ENCODE assay signal across 9 mouse cellular contexts in genomic region chr5:135404623-135405022, GRCm38 (mm10). TPM values are rescaled to one million over a fixed set of nuclear protein-coding genes. Genes with fewer than 3 reads are reported as not detected.
A peak's percentile ranks its signal among the peaks of the same experiment; 100 is the strongest.
DNase-seq lines count a peak whose midpoint lies in the region; ATAC-seq and TF ChIP-seq lines count a peak whose summit lies in the region.
"Had no signal": no experiment of that assay in that cellular context is flagged by ENCODE, and none has a peak within 500 bp of the region (broad histone marks: within the 10 kb centered on the region; RNA-seq: fewer than 3 reads in every experiment).

No protein-coding gene starts in this region.

- H3K27ac ChIP-seq in hindbrain, embryonic 10.5 days, result no peak overlapping the region
- no peak overlapping the region for H3K27ac ChIP-seq in olfactory bulb, adult 2 months (ENCODE audit: insufficient read depth, low read depth, low read length)
- H3K27ac ChIP-seq in liver, embryonic 12.5 days, result no peak overlapping the region
- H3K27ac ChIP-seq: liver, embryonic 13.5 days had no signal

- no peak overlapping the region for H3K9ac ChIP-seq in liver, embryonic 12.5 days
- H3K9ac ChIP-seq: liver, embryonic 13.5 days had no signal

- no peaks in the 10 kb centered on the region for H3K4me1 ChIP-seq in hindbrain, embryonic 10.5 days (replicated peaks)
- peaks cover 7% of the 10 kb centered on the region; the same call in 1 of the 2 replicates for H3K4me1 ChIP-seq in olfactory bulb, adult 2 months (ENCODE audit: control insufficient read depth, insufficient read depth, low read length)
- H3K4me1 ChIP-seq in liver, embryonic 12.5 days, result no peaks in the 10 kb centered on the region
- H3K4me1 ChIP-seq: liver, embryonic 13.5 days had no signal

- H3K4me2 ChIP-seq in liver, embryonic 12.5 days, result no peak overlapping the region
- H3K4me2 ChIP-seq: liver, embryonic 13.5 days had no signal

- TF ChIP-seq POLR2A in olfactory bulb, adult 2 months (IDR thresholded peaks at IDR 0.05; ENCODE audit: insufficient read depth, low read depth, low read length), result no peak

- DNase-seq in 416B (ENCODE audit: low read depth) (peak; percentile 13), ZHBTc4 (ENCODE audit: low read depth, low spot score) (peak; percentile 93)
- peak; percentile 53 for DNase-seq in hindbrain, embryonic 10.5 days (ENCODE audit: low spot score)
- peak; percentile 77 to 83 for DNase-seq in left cerebral cortex, postnatal 14 days (ENCODE audit: low spot score in 2 of 2)
- DNase-seq in cerebellum, adult 9-10 months, result no peak
- DNase-seq in gastrocnemius, postnatal 36 days, result no peak
- DNase-seq: liver, embryonic 13.5 days had no signal

- no peaks in the 10 kb centered on the region for H3K9me3 ChIP-seq in hindbrain, embryonic 10.5 days
- no peaks in the 10 kb centered on the region for H3K9me3 ChIP-seq in liver, embryonic 12.5 days (replicated peaks)
- H3K9me3 ChIP-seq: liver, embryonic 13.5 days had no signal

- no peak overlapping the region for H3K4me3 ChIP-seq in hindbrain, embryonic 10.5 days
- H3K4me3 ChIP-seq in olfactory bulb, adult 2 months (ENCODE audit: insufficient read depth, low read depth, low read length), result peak overlapping the region; percentile 14; the same call in 1 of the 2 replicates
- no peak overlapping the region for H3K4me3 ChIP-seq in liver, embryonic 12.5 days
- H3K4me3 ChIP-seq: liver, embryonic 13.5 days had no signal

- TF ChIP-seq CTCF in olfactory bulb, adult 2 months (IDR thresholded peaks at IDR 0.05; ENCODE audit: insufficient read depth, low read depth, low read length), result no peak

- intact Hi-C loops in left cerebral cortex, postnatal 14 days (cut with DNase I), result loop anchor here (5.0 kb wide), 2 partner anchors 133 to 358 kb away; no protein-coding TSS in a partner anchor
- intact Hi-C loops in gastrocnemius, postnatal 36 days (cut with DNase I), result no loop called here

- H3K27me3 ChIP-seq in hindbrain, embryonic 10.5 days (ENCODE audit: insufficient read depth, poor library complexity, severe bottlenecking), result no peaks in the 10 kb centered on the region
- H3K27me3 ChIP-seq in liver, embryonic 12.5 days (replicated peaks), result 0 out of 2 replicates have a peak, but pooled peaks cover 3% of the 10 kb centered on the region
- H3K27me3 ChIP-seq: liver, embryonic 13.5 days had no signal

- WGBS in hindbrain, embryonic 10.5 days, result 43% methylated on average over 20 of the region's 20 CpGs
- 24% methylated on average over 20 of the region's 20 CpGs for WGBS in olfactory bulb, adult 2 months
- 40% methylated on average over 20 of the region's 20 CpGs for WGBS in liver, embryonic 12.5 days (ENCODE audit: insufficient replicate concordance)

- no peak for ATAC-seq in liver, embryonic 12.5 days

- peaks cover 9% of the 10 kb centered on the region for H3K36me3 ChIP-seq in hindbrain, embryonic 10.5 days
- no peaks in the 10 kb centered on the region for H3K36me3 ChIP-seq in liver, embryonic 12.5 days
- H3K36me3 ChIP-seq: liver, embryonic 13.5 days had no signal

RNA-seq across cellular contexts. Expression of gene Pom121, which starts 10.3 kb away (rescaled TPM):
- polyA plus RNA-seq in hindbrain, embryonic 10.5 days (2016; fragmentation: Nextera tagmentation; extraction: Ambion mirVana), result 19.5 and 20.9 TPM in 2 replicates
- total RNA-seq in left cerebral cortex, postnatal 14 days (2021), result 10 to 100 TPM; 45.8 to 46.2 TPM
- polyA plus RNA-seq in olfactory bulb, adult 2 months (2012; ENCODE audit: insufficient read depth, insufficient read length, low replicate concordance, missing spikeins), result not detected in 2 replicates
- 12.2 and 13.8 TPM in 2 replicates for polyA plus RNA-seq in liver, embryonic 12.5 days (2016; fragmentation: Nextera tagmentation; extraction: Ambion mirVana)
- 1 to 10 TPM; 7.5 to 9.3 TPM for total RNA-seq in gastrocnemius, postnatal 36 days (2021)

RNA-seq across cellular contexts. Expression of gene Nsun5, which starts 34.9 kb away (rescaled TPM):
- 44.1 and 46.1 TPM in 2 replicates for polyA plus RNA-seq in hindbrain, embryonic 10.5 days (2016; fragmentation: Nextera tagmentation; extraction: Ambion mirVana)
- 10 to 100 TPM; 13.9 to 19.5 TPM for total RNA-seq in left cerebral cortex, postnatal 14 days (2021)
- not detected in 2 replicates for polyA plus RNA-seq in olfactory bulb, adult 2 months (2012; ENCODE audit: insufficient read depth, insufficient read length, low replicate concordance, missing spikeins)
- 30.9 and 33.6 TPM in 2 replicates for polyA plus RNA-seq in liver, embryonic 12.5 days (2016; fragmentation: Nextera tagmentation; extraction: Ambion mirVana)
- total RNA-seq in gastrocnemius, postnatal 36 days (2021), result 1 to 10 TPM; 7.5 to 9.2 TPM

RNA-seq across cellular contexts. Expression of gene Trim50, which starts 51.5 kb away (rescaled TPM):
- 0.08 TPM in 1 of 2 replicates, not detected in the other for polyA plus RNA-seq in hindbrain, embryonic 10.5 days (2016; fragmentation: Nextera tagmentation; extraction: Ambion mirVana)
- not detected for total RNA-seq in left cerebral cortex, postnatal 14 days (2021)
- polyA plus RNA-seq in olfactory bulb, adult 2 months (2012; ENCODE audit: insufficient read depth, insufficient read length, low replicate concordance, missing spikeins), result not detected in 2 replicates
- not detected in 2 replicates for polyA plus RNA-seq in liver, embryonic 12.5 days (2016; fragmentation: Nextera tagmentation; extraction: Ambion mirVana)
- total RNA-seq in gastrocnemius, postnatal 36 days (2021), result not detected
- polyA plus RNA-seq: liver, embryonic 13.5 days had no signal

RNA-seq across cellular contexts. Expression of gene Fkbp6, which starts 54.8 kb away (rescaled TPM):
- 0.17 and 0.31 TPM in 2 replicates for polyA plus RNA-seq in hindbrain, embryonic 10.5 days (2016; fragmentation: Nextera tagmentation; extraction: Ambion mirVana)
- under 1 TPM in 1 of 2 experiments, not detected in 1; 0.70 TPM for total RNA-seq in left cerebral cortex, postnatal 14 days (2021)
- polyA plus RNA-seq in olfactory bulb, adult 2 months (2012; ENCODE audit: insufficient read depth, insufficient read length, low replicate concordance, missing spikeins), result not detected in 2 replicates
- polyA plus RNA-seq in liver, embryonic 12.5 days (2016; fragmentation: Nextera tagmentation; extraction: Ambion mirVana), result 0.13 and 0.26 TPM in 2 replicates
- total RNA-seq in gastrocnemius, postnatal 36 days (2021), result not detected
- polyA plus RNA-seq: liver, embryonic 13.5 days had no signal

Comparison
In these comparisons a context has a peak if more than half of its experiments do, and no peak if none do; other contexts are left out.
1. DNase-seq: peak in 416B (single experiment), ZHBTc4 (single experiment), hindbrain, embryonic 10.5 days (single experiment) and left cerebral cortex, postnatal 14 days (2 of 2); none in cerebellum, adult 9-10 months (single experiment) and gastrocnemius, postnatal 36 days (0 of 2).
2. RNA of gene Nsun5, which starts 34.9 kb away (polyA plus RNA-seq): 44.1 to 46.1 TPM in hindbrain, embryonic 10.5 days and 30.9 to 33.6 TPM in liver, embryonic 12.5 days; not detected in olfactory bulb, adult 2 months; every median in the first group is over 10 times any median in the second.